Mouse (Mus musculus): ENCODE results near the gene Naif1.

Naif1 gene

DNA sequence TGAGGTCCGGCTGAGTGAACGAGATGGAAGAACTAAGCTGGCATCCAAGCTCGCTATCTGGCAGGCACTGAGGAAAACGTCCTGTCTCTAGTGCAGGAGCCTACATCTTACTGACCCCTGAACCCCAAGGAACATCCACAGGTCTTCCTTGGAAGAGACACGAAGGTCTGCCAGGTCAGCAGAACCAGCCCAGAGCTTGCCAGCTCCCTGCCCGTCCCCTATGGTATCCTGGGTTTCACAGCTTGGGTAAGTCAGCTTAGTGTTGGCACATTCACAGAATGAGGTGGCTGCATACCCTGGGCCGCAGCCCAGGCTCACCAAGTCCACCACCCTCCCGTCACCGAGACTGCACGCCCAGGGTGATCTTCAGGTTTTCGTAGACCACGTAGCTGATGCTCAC, 34.5 kb upstream of the Naif1 start:
- no peak overlapping the region for H3K4me3 ChIP-seq (replicated peaks; ENCODE audit: low read length)
- H3K9me3 ChIP-seq (ENCODE audit: low read length), result no peaks in the 10 kb centered on the region
- peaks cover 69% of the 10 kb centered on the region for H3K36me3 ChIP-seq (ENCODE audit: insufficient read depth, low read length)
- H3K27me3 ChIP-seq (ENCODE audit: insufficient read depth, low read length), result no peaks in the 10 kb centered on the region
- TF ChIP-seq NANOG (IDR thresholded peaks at IDR 0.05; ENCODE audit: borderline replicate concordance, low read length), result no peak
- no peak for TF ChIP-seq POU5F1 (IDR thresholded peaks at IDR 0.05; ENCODE audit: borderline replicate concordance, low read length)
- no peak for TF ChIP-seq CTCF (conservative IDR thresholded peaks at IDR 0.05; ENCODE audit: low read length)
- H3K4me1 ChIP-seq (replicated peaks; ENCODE audit: low read depth, low read length), result no peaks in the 10 kb centered on the region

DNA sequence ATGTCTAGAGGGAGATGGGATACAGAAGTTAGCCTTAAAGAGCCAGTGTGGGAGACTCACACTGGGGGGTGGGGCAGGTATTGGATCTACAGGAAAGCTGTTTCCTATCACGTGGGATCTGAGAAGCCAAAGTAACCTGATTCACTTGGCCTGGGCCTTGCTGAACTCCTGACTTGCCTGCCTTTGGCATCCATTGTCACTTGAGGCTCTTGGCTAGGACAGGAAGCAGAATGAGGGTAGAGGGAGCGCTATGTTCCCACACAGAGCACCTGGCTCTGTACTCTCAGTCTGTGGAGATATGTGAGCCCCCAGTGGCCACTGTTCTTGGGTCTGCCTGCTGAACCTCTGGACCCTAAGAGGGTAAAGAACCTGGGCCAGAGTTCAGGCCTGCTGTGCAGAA, 33.7 kb upstream of the Naif1 start:
- H3K4me1 ChIP-seq (replicated peaks; ENCODE audit: low read depth, low read length), result no peaks in the 10 kb centered on the region
- H3K27me3 ChIP-seq (ENCODE audit: insufficient read depth, low read length), result no peaks in the 10 kb centered on the region
- TF ChIP-seq CTCF (conservative IDR thresholded peaks at IDR 0.05; ENCODE audit: low read length) (no peak), NANOG (IDR thresholded peaks at IDR 0.05; ENCODE audit: borderline replicate concordance, low read length) (no peak), POU5F1 (IDR thresholded peaks at IDR 0.05; ENCODE audit: borderline replicate concordance, low read length) (no peak)
- H3K4me3 ChIP-seq (replicated peaks; ENCODE audit: low read length), result no peak overlapping the region
- H3K9me3 ChIP-seq (ENCODE audit: low read length), result no peaks in the 10 kb centered on the region
- H3K36me3 ChIP-seq (ENCODE audit: insufficient read depth, low read length), result peaks cover 77% of the 10 kb centered on the region

GRCm38 (mm10) chr2:32417486-32417885, 32.8 kb upstream of the Naif1 start:
- Histone ChIP-seq H3K27me3 (ENCODE audit: insufficient read depth, low read length) (no peaks in the 10 kb centered on the region), H3K36me3 (ENCODE audit: insufficient read depth, low read length) (peaks cover 81% of the 10 kb centered on the region), H3K4me1 (replicated peaks; ENCODE audit: low read depth, low read length) (no peaks in the 10 kb centered on the region), H3K9me3 (ENCODE audit: low read length) (no peaks in the 10 kb centered on the region), H3K4me3 (replicated peaks; ENCODE audit: low read length) (no peak overlapping the region)
- TF ChIP-seq CTCF (conservative IDR thresholded peaks at IDR 0.05; ENCODE audit: low read length), result no peak
- TF ChIP-seq POU5F1 (IDR thresholded peaks at IDR 0.05; ENCODE audit: borderline replicate concordance, low read length), result no peak
- no peak for TF ChIP-seq NANOG (IDR thresholded peaks at IDR 0.05; ENCODE audit: borderline replicate concordance, low read length)

DNA sequence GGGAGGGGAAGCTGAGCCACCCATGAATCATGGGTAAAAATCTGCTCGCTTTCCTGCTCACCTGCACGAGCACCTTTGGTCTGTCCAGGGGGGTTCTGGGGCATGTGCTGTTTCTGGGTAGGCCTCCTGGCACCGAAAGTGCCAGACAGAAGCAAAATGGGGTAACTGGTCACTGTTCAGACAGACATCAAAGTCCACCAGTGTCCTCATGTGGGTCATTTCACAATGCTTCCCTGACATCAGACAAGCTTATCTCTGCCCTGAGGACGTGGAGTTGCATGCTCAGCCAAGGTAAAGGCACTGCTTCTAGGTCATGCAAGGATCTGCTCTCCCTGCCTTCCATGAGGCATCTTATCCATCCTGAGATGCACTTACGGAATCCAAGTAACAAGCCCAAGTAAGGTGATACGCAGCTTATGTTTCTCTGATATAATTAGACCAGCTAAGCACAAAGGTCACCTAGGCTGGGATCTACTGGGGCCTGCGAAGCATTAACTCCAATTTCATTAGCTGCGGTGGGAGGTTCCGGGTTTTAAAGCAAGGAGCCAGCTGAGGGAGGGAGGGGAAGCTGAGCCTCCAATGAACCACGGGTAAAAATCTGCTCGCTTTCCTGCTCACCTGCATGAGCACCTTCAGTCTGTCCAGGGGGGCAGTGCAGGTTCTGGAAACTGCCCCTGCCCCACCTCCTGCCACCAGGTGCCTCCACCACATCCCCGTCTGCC, 31.7 kb upstream of the Naif1 start:
- no peak for TF ChIP-seq CTCF (conservative IDR thresholded peaks at IDR 0.05; ENCODE audit: low read length)
- Histone ChIP-seq H3K9me3 (ENCODE audit: low read length) (no peaks in the 10 kb centered on the region), H3K36me3 (ENCODE audit: insufficient read depth, low read length) (peaks cover 81% of the 10 kb centered on the region), H3K27me3 (ENCODE audit: insufficient read depth, low read length) (no peaks in the 10 kb centered on the region), H3K4me1 (replicated peaks; ENCODE audit: low read depth, low read length) (peaks cover 8% of the 10 kb centered on the region), H3K4me3 (replicated peaks; ENCODE audit: low read length) (no peak overlapping the region)

GRCm38 (mm10) chr2:32419359-32419758, 30.9 kb upstream of the Naif1 start:
- no peak for TF ChIP-seq CTCF (conservative IDR thresholded peaks at IDR 0.05; ENCODE audit: low read length)
- no peaks in the 10 kb centered on the region for H3K9me3 ChIP-seq (ENCODE audit: low read length)
- H3K36me3 ChIP-seq (ENCODE audit: insufficient read depth, low read length), result peaks cover 76% of the 10 kb centered on the region
- H3K27me3 ChIP-seq (ENCODE audit: insufficient read depth, low read length), result no peaks in the 10 kb centered on the region
- peaks cover 15% of the 10 kb centered on the region for H3K4me1 ChIP-seq (replicated peaks; ENCODE audit: low read depth, low read length)
- H3K4me3 ChIP-seq (replicated peaks; ENCODE audit: low read length), result no peak overlapping the region

GRCm38 (mm10) chr2:32420066-32420608, 30.1 kb upstream of the Naif1 start:
- peaks cover 68% of the 10 kb centered on the region for H3K36me3 ChIP-seq (ENCODE audit: insufficient read depth, low read length)
- H3K4me1 ChIP-seq (replicated peaks; ENCODE audit: low read depth, low read length), result peaks cover 23% of the 10 kb centered on the region
- TF ChIP-seq CTCF (conservative IDR thresholded peaks at IDR 0.05; ENCODE audit: low read length) (no peak), POU5F1 (IDR thresholded peaks at IDR 0.05; ENCODE audit: borderline replicate concordance, low read length) (no peak)
- no peaks in the 10 kb centered on the region for H3K9me3 ChIP-seq (ENCODE audit: low read length)
- no peak overlapping the region for H3K4me3 ChIP-seq (replicated peaks; ENCODE audit: low read length)
- no peaks in the 10 kb centered on the region for H3K27me3 ChIP-seq (ENCODE audit: insufficient read depth, low read length)

DNA sequence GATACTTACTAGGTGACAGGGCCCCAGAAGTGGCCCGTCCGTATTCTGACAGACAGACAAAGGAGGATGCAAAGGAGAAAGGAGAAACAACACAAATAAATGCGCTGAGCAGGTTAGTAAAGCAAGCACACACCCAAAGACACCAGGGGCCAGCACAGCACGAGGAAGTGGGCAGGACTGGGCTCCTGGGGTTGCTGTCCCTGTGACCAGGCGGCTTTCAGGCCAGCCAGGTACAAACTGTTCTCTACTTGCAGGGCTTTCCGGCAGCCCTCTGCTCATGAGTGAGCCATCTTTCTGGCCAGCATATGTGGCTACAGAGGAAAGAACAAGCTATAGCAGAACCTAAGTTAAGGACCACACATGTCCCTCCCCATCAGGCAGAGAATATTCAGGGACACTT, 29.6 kb upstream of the Naif1 start:
- no peaks in the 10 kb centered on the region for H3K27me3 ChIP-seq (ENCODE audit: insufficient read depth, low read length)
- H3K4me3 ChIP-seq (replicated peaks; ENCODE audit: low read length), result no peak overlapping the region
- TF ChIP-seq CTCF (conservative IDR thresholded peaks at IDR 0.05; ENCODE audit: low read length), result no peak
- no peak for TF ChIP-seq POU5F1 (IDR thresholded peaks at IDR 0.05; ENCODE audit: borderline replicate concordance, low read length)
- no peak for TF ChIP-seq NANOG (IDR thresholded peaks at IDR 0.05; ENCODE audit: borderline replicate concordance, low read length)
- H3K36me3 ChIP-seq (ENCODE audit: insufficient read depth, low read length), result peaks cover 63% of the 10 kb centered on the region
- H3K9me3 ChIP-seq (ENCODE audit: low read length), result no peaks in the 10 kb centered on the region
- peaks cover 23% of the 10 kb centered on the region for H3K4me1 ChIP-seq (replicated peaks; ENCODE audit: low read depth, low read length)

DNA sequence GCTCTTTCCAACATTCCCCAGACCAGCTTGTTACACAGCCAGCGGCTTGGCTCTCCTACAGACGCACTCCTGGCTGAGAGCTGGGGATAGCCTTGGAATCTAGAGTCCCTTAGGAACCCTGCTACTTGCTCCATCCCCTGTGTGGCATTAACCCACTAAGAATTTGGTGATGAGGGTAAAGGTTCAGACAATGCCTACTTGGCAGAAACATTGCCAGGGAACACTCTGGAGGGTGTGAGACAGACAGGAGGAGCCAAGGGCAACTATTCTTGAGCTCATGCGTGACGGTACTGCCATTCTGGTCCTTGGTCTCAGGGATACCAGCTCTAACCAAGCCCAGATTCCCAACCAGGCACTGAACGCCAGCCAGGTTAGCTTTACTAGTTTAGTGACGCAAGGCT, 28.4 kb upstream of the Naif1 start:
- H3K27me3 ChIP-seq (ENCODE audit: insufficient read depth, low read length), result no peaks in the 10 kb centered on the region
- H3K4me3 ChIP-seq (replicated peaks; ENCODE audit: low read length), result no peak overlapping the region
- H3K9me3 ChIP-seq (ENCODE audit: low read length), result no peaks in the 10 kb centered on the region
- no peak for TF ChIP-seq POU5F1 (IDR thresholded peaks at IDR 0.05; ENCODE audit: borderline replicate concordance, low read length)
- no peak for TF ChIP-seq CTCF (conservative IDR thresholded peaks at IDR 0.05; ENCODE audit: low read length)
- TF ChIP-seq NANOG (IDR thresholded peaks at IDR 0.05; ENCODE audit: borderline replicate concordance, low read length), result no peak
- peaks cover 51% of the 10 kb centered on the region for H3K36me3 ChIP-seq (ENCODE audit: insufficient read depth, low read length)
- H3K4me1 ChIP-seq (replicated peaks; ENCODE audit: low read depth, low read length), result peaks cover 28% of the 10 kb centered on the region

All from E14TG2a.4 (cell line).